ENCODE assay signal across 10 mouse cellular contexts in genomic region chr5:142380491-142380890, GRCm38 (mm10). TPM values are rescaled to one million over a fixed set of nuclear protein-coding genes. Genes with fewer than 3 reads are reported as not detected.
DNase-seq lines count a peak whose midpoint lies in the region; ATAC-seq and TF ChIP-seq lines count a peak whose summit lies in the region.
"Had no signal": no experiment of that assay in that cellular context is flagged by ENCODE, and none has a peak within 500 bp of the region (broad histone marks: within the 10 kb centered on the region; RNA-seq: fewer than 3 reads in every experiment).

No protein-coding gene starts in this region.

- H3K9ac ChIP-seq in liver, embryonic 12.5 days, result no peak overlapping the region
- H3K9ac ChIP-seq: heart, embryonic 15.5 days had no signal

- DNase-seq in layer of hippocampus, adult 11-12 months (ENCODE audit: low spot score), result peak; percentile 67
- DNase-seq in layer of hippocampus, adult 9-10 months (ENCODE audit: low spot score), result no peak
- DNase-seq in layer of hippocampus, postnatal 36 days, result peak; percentile 61
- DNase-seq in urinary bladder, postnatal 25 days (ENCODE audit: low spot score), result no peak
- DNase-seq: kidney, adult 2 months had no signal

- no peak overlapping the region for H3K27ac ChIP-seq in liver, embryonic 12.5 days
- H3K27ac ChIP-seq: heart, embryonic 15.5 days had no signal

- H3K4me2 ChIP-seq in liver, embryonic 12.5 days, result no peak overlapping the region
- H3K4me2 ChIP-seq: heart, embryonic 15.5 days had no signal

- no peak for TF ChIP-seq CTCF in C2C12 (IDR thresholded peaks at IDR 0.05; ENCODE audit: control insufficient read depth, insufficient read depth, insufficient read length)

- H3K79me3 ChIP-seq in C2C12 (ENCODE audit: low read depth), result no peaks in the 10 kb centered on the region

- H3K4me3 ChIP-seq in C2C12 (ENCODE audit: insufficient read depth, poor library complexity, severe bottlenecking), result no peak overlapping the region
- no peak overlapping the region for H3K4me3 ChIP-seq in liver, embryonic 12.5 days
- H3K4me3 ChIP-seq: heart, embryonic 15.5 days had no signal

- ATAC-seq in common myeloid progenitor, adult 5-6 weeks (replicated peaks; ENCODE audit: low read depth, poor library complexity, severe bottlenecking), result peak; percentile 53
- ATAC-seq in inflammation-experienced regulatory T-cells, adult 6 months, result no peak
- no peak for ATAC-seq in liver, embryonic 12.5 days

- no peaks in the 10 kb centered on the region for H3K36me3 ChIP-seq in C2C12 (ENCODE audit: control insufficient read depth, insufficient read depth)
- H3K36me3 ChIP-seq in liver, embryonic 12.5 days, result no peaks in the 10 kb centered on the region
- H3K36me3 ChIP-seq: heart, embryonic 15.5 days had no signal

- no peak overlapping the region for H3ac ChIP-seq in C2C12 (ENCODE audit: control insufficient read depth, insufficient read length, low read depth)

- H3K9me3 ChIP-seq in liver, embryonic 12.5 days (replicated peaks), result no peaks in the 10 kb centered on the region
- H3K9me3 ChIP-seq: heart, embryonic 15.5 days had no signal

- WGBS in liver, embryonic 12.5 days (ENCODE audit: insufficient replicate concordance), result 38% methylated on average over 6 of the region's 6 CpGs

- no peaks in the 10 kb centered on the region for H3K79me2 ChIP-seq in C2C12 (ENCODE audit: control insufficient read depth, insufficient read depth)

- 0 out of 2 replicates have a peak, but pooled peaks cover 8% of the 10 kb centered on the region for H3K4me1 ChIP-seq in liver, embryonic 12.5 days

- no peaks in the 10 kb centered on the region for H3K27me3 ChIP-seq in C2C12 (ENCODE audit: control insufficient read depth, insufficient read depth, insufficient read length)
- peaks cover 8% of the 10 kb centered on the region; the same call in 1 of the 2 replicates for H3K27me3 ChIP-seq in liver, embryonic 12.5 days (replicated peaks)
- H3K27me3 ChIP-seq: heart, embryonic 15.5 days had no signal

TF ChIP-seq in C2C12, 6 proteins besides CTCF, POLR2A, EP300 and RAD21:
- TF ChIP-seq MYOD1 (IDR thresholded peaks at IDR 0.05; ENCODE audit: control insufficient read depth, insufficient read length, low read depth) (no peak), MAX (IDR thresholded peaks at IDR 0.05) (no peak), MYOG (IDR thresholded peaks at IDR 0.05; ENCODE audit: control insufficient read depth, extremely low read depth, insufficient read length) (no peak), FOSL1 (IDR thresholded peaks at IDR 0.05; ENCODE audit: insufficient read depth, low read length, poor library complexity, severe bottlenecking) (no peak), USF1 (IDR thresholded peaks at IDR 0.05; ENCODE audit: low read depth) (no peak), CEBPB (IDR thresholded peaks at IDR 0.05; ENCODE audit: low read depth) (peak; percentile 69)

RNA-seq across cellular contexts. Expression of gene Foxk1, which starts 20.8 kb away (rescaled TPM):
- 8.2 TPM for polyA plus RNA-seq in C2C12 (2012; fragmentation: generic; extraction: Trizol)
- 8.2 and 11.7 TPM in 2 replicates for total RNA-seq in common myeloid progenitor, adult 5-6 weeks (2017)
- total RNA-seq in layer of hippocampus, postnatal 36 days (2021), result 10 to 100 TPM; 47.9 to 52.2 TPM
- polyA plus RNA-seq in inflammation-experienced regulatory T-cells, adult 6 months (2017; shearing (Covaris generic)), result 10 to 100 TPM in 1 of 3 experiments, 1 to 10 TPM in 2; 6.3 to 10.1 (median 8.5) TPM
- polyA plus RNA-seq in liver, embryonic 12.5 days (2016; fragmentation: Nextera tagmentation; extraction: Ambion mirVana), result 3.1 and 4.1 TPM in 2 replicates

Comparison
In these comparisons a context has a peak if more than half of its experiments do, and no peak if none do; other contexts are left out.
1. DNase-seq: peak in layer of hippocampus, adult 11-12 months (single experiment) and layer of hippocampus, postnatal 36 days (2 of 2); none in layer of hippocampus, adult 9-10 months (single experiment) and urinary bladder, postnatal 25 days (single experiment).